Mouse (Mus musculus): ENCODE measurements around the gene Frmd8.

Frmd8 gene

DNA sequence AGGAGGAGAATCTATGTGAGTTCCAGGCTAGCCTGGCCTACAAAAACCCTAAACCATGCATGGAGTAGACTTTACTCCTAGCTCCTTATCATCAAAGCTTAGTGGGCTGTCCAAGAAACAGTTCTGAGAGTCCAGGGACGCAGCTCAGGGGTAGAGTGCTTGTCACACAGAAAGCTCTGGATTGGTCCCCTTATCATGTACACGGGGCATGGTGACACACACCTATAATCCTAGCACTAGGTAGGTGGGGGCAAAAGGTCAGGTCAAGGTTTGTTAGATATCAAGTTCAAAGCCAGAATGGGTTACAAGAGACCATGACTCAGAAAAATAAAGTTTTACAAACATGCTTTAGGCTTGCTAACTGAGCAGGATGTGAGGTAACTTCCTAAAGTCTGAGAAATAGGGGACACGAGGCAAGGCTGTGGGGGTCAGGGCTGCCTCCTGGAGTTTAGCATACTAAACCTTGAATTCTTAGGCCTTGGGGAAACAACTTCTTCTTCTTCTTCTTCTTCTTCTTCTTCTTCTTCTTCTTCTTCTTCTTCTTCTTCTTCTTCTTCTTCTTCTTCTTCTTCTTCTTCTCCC lies 12.3 kb upstream of the Frmd8 start:
- in situ Hi-C loops (cut with MboI; ENCODE audit: unreplicated experiment in 2 of 2) = loop anchor here (5.0 to 10.0 kb wide), 2 partner anchors 35 to 363 kb away; no protein-coding TSS in a partner anchor

DNA sequence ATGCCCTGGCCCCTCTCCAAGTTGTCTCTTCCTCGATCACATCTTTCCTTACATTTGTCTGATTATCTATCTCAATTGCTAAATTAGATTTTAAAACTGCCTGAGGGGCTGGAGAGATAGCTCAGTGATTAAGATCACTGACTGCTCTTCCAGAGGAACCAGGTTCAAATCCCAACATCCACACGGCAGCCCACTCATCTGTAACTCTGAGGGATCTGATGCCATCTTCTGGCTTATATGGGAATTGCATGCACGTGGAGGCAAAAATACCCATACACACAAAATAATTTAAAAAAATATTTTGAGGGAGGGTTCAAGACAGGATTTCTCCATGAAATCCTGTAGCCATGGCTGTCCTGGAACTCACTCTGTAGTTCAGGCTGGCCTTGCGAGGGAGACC lies 10.8 kb upstream of the Frmd8 start:
- in situ Hi-C loops (cut with MboI; ENCODE audit: unreplicated experiment in 2 of 2) = loop anchor here (5.0 to 10.0 kb wide), 2 partner anchors 34 to 361 kb away; no protein-coding TSS in a partner anchor

DNA sequence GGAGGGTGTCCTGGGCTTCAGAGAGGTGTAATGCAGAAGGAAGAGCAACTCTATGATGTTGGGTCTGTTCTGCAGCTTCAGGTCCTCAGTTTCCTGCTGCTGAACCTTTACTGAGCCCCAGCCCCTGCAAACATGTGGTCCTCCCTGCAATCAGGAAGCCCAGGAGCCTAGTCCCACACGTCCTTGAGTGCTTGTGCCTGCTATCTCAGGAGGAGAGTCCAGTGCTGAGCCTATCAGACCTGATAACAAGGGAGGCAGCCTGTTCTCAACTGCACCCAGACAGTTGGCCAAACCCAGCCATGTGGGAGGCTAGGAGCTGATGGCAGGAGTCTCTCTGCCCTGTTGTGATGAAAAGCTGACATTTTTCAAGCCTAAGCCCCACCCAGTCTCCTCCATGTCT lies 8.9 kb upstream of the Frmd8 start:
- in situ Hi-C loops (cut with MboI; ENCODE audit: unreplicated experiment in 2 of 2) = loop anchor here in 1 of 2 experiments (10.0 kb wide), 1 partner anchor 359 kb away; no protein-coding TSS in a partner anchor

DNA sequence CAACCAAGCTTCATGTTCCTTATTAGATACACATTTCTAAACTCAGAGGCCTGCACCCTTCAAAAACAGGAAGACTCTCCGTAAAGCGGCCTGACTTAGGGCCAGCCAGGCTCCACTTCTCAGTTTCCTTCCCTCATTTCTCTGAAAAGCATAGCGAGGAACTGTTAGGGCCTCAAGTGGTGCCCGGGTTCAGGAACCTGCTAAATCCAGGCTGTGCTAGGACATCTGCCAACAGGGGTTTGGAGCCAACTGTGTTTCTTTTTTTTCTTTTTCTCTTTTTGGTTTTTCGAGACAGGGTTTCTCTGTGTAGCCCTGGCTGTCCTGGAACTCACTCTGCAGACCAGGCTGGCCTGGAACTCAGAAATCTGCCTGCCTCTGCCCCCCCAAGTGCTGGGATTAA lies 7.0 kb upstream of the Frmd8 start:
- in situ Hi-C loops (cut with MboI; ENCODE audit: unreplicated experiment in 2 of 2) = loop anchor here in 1 of 2 experiments (10.0 kb wide), 1 partner anchor 357 kb away; no protein-coding TSS in a partner anchor

DNA sequence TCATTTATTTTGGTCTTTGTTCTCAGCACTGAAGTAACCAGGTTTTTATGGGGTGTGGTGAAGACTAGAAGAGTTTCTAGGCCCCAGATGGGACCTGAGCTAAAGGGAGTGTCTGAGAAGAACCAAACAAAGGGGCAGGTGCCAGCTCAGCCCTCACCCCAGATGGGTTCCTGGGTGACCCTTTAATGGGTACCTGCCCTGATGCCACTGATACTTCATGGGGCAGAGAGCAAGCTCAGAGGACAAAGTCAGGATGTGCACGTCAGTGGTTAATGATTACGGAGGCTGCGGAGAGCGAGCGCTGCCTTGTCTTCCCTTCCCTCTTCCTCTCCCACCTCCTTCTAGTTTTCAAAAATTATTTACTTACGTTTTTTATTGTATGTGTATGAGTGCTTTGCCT lies 6.1 kb upstream of the Frmd8 start:
- in situ Hi-C loops (cut with MboI; ENCODE audit: unreplicated experiment in 2 of 2) = loop anchor here in 1 of 2 experiments (10.0 kb wide), 1 partner anchor 356 kb away; no protein-coding TSS in a partner anchor

DNA sequence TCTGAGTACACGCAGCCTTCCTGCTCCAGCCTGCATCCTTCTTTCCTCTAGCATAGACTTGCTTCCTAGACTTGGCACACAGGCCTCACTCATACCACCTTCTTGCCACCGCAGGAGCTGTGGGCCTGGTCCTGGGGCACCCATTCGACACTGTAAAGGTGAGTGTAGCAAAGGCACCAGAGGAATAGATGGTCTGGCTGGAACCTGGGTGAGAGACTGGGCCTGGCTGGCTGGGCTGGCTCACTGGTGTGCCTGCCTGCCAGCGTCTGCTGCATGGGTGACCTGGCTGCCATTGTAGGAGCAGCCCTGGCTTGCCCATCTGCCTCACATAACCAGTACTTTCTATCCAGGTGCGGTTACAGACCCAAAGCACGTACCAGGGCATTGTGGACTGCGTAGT lies 4.7 kb upstream of the Frmd8 start:
- in situ Hi-C loops (cut with MboI; ENCODE audit: unreplicated experiment in 2 of 2) = loop anchor here (5.0 to 10.0 kb wide), 2 partner anchors 87 to 355 kb away; no protein-coding TSS in a partner anchor

DNA sequence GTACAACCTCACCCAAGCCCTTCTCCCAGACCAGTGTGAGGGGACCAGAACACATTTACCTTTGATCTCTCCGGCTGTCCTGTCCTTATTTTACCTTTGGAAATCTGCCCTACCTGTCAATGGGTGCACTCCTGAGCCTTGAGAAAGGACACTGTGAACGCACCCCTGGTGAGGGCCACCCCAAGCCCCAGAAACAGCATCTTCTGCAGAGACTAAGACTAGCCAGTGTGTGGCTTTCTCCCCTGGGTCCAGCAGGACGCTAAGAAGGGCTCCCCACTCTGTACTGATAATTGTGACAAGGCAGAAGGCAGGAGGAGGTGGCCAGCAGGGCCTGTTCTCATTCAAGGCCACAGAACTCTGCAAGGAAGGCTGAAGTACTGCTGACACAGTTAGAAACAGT lies 3.8 kb upstream of the Frmd8 start:
- in situ Hi-C loops (cut with MboI; ENCODE audit: unreplicated experiment in 2 of 2) = loop anchor here (5.0 to 10.0 kb wide), 2 partner anchors 87 to 354 kb away; no protein-coding TSS in a partner anchor

DNA sequence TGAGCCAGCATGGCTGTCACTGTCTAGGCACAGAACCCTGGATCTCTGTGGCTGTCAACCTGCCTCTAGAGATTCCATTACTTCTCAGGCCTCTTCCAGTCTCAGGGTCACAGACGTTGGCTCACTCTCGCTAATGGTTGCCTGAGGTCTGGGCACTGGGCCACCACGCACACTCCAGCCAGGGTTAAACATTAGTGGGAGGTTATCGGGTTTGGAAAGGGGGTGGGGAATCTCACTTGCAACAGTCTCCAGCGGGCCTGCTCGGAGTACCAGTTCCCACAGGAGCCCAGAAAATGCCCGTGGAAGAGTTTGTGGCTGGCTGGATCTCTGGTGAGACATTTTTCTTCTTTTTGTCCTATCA lies 3.3 kb upstream of the Frmd8 start:
- in situ Hi-C loops (cut with MboI; ENCODE audit: unreplicated experiment in 2 of 2) = loop anchor here (5.0 to 10.0 kb wide), 2 partner anchors 86 to 354 kb away; no protein-coding TSS in a partner anchor

DNA sequence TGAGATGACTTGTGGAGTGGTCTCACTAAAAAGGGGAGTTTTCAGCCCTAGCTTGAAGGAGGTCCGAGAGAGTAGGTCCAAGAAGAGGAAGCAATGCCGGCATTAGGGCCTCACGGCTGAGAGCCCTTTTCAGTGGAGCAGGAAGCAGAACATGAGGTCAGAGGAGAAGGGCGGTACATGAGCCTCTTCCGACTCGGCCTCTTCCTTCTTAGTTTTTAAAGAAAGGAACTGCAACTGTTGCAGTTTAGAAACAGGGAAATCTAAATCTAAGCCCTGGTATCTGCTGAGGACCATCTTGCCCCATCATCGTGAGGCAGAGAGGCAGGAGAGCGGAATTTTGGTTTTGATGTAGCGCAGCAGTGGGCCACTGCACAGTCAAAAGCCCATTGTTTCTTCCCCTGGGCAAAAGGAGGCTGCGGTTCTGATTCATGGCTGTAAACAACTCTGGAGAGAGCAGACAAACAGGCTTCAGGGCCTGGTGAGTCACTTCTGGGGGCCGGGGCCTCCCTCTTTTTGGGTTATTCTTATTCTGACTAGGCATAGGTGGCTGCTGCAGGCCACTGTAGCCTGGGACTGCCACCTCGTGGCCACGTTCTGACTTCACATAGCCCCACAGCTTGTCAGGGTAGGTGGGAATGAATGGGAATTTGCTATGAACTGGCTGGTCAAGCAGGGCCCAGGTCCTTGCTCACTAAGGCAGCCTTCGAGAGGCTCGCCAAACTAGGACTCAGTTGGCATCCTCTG lies 2.7 kb upstream of the Frmd8 start, which contains the start of gene Slc25a45:
Gene Slc25a45 (plus strand): TSS at position 191 of the 744 bp plus-strand sequence.
- in situ Hi-C loops (cut with MboI; ENCODE audit: unreplicated experiment in 2 of 2) = loop anchor here (5.0 to 10.0 kb wide), 2 partner anchors 85 to 353 kb away; no protein-coding TSS in a partner anchor

DNA sequence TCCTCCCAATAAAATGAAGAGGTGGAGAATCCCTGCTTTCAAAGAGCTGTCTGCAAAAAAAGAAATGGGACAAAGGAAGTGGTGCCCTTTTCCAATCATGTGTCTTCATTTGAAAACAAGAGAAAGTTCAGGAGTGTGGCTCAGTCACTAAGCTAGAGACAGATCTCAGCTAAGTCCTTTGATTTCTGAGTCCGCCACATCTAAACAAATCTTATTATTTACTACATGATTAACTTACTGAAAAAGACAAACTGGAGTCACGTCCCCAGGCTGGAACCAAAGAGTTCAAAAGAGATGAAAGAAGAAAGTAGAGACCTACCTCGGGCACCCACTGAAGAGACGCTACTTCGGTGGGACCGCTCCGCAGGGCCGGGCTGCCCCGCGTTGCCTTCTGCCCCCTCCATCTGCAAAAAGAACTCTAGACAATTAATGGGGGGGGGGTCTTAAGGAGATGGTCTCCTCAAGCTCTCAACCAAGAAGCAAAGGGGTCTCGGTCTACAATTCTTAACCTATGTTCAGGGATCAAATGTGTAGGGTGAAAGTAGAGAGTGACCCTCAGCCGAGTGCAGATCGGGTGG lies 594 bp downstream of the Frmd8 start:
- in situ Hi-C loops (cut with MboI; ENCODE audit: unreplicated experiment in 2 of 2) = loop anchor here in 1 of 2 experiments (10.0 kb wide), 1 partner anchor 350 kb away; no protein-coding TSS in a partner anchor

DNA sequence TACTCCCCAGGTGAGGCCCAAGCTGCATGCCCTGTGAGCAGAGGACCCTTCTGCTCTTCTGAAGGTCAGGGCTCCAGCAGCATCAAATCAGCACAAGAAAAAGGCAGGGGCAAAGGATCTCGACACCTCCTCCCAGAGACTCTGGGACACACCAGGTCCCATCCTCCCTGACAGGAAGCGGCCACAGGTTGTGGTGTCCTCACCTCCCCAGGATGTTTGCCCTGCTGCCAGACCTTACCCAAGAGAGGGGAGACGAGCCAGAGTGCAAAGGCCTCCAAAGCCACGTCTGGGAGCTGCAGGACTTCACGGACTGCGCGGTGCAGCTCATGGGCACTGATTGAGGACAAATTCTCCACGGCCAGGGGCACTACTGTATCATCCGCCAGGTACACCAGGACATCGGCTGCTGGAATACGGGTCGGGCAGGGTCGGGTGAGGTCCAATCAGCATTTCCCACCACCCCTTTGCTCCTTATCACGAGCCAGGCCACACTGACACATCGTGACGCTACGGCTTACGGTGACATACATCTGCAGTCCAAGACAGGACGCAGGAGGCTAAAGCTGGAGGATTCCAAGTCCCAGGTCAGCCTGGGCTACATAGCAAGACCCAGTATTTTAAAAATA lies 2.0 kb downstream of the Frmd8 start:
- in situ Hi-C loops (cut with MboI; ENCODE audit: unreplicated experiment in 2 of 2) = loop anchor here in 1 of 2 experiments (10.0 kb wide), 1 partner anchor 348 kb away; no protein-coding TSS in a partner anchor

DNA sequence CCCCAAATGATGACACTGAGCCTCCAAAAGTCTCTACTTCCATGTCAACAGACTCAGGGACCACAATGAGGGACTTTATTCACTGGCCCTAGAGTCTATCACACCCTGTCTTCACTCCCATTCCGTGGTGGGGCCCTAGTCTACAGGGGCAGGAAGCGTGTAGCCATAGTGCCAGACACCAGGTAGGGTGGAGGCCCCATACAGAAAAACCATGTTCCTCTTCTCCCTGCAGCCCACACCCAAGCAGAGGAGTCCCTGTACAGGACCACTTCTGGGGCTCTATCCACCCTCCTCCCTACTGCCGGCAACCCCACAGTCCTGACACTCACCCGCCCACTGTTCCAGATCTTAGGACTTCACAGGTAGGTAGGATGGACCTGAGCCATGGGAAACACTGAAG lies 2.5 kb downstream of the Frmd8 start:
- in situ Hi-C loops (cut with MboI; ENCODE audit: unreplicated experiment in 2 of 2) = loop anchor here in 1 of 2 experiments (10.0 kb wide), 1 partner anchor 348 kb away; no protein-coding TSS in a partner anchor

DNA sequence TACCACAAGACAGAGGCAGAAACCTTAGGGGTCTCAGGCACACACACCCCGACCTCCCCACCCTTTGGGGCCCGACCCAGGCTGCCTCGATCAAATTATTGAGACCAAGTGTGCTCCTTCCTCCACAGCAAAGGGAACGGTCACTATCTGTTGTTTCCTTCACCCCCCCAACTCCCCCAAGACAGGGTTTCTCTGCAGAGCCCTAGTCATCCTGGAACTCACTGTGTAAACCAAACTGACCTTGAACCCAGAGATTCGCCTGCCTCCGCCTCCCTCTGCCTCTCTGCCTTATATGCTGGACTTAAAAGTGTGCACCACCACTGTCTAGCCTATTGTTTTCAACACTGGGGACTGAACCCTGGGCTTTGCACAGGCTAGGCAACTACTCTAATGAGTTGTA lies 3.4 kb downstream of the Frmd8 start:
- in situ Hi-C loops (cut with MboI; ENCODE audit: unreplicated experiment in 2 of 2) = loop anchor here in 1 of 2 experiments (10.0 kb wide), 1 partner anchor 347 kb away; no protein-coding TSS in a partner anchor

DNA sequence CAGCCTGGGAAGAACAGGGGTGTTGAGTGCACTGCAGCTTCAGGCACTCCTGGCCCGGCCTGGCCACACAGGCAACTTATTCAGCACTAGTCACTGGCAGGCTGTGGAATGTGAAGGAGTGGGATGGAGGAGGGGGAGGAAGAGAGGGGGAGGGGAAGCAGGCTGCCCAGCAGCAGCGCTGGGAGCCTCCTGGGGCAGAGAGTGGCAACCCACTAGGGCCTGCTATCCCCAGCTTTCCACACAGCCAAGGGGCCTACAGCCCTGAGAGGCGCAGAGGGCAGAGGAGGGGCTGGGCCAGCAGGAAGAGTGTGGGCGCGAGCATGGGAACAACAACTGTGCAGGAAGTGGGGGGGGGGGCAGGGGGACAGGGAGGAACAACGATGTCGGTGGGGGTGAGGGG lies 3.8 kb downstream of the Frmd8 start:
- in situ Hi-C loops (cut with MboI; ENCODE audit: unreplicated experiment in 2 of 2) = loop anchor here in 1 of 2 experiments (10.0 kb wide), 1 partner anchor 346 kb away; no protein-coding TSS in a partner anchor

DNA sequence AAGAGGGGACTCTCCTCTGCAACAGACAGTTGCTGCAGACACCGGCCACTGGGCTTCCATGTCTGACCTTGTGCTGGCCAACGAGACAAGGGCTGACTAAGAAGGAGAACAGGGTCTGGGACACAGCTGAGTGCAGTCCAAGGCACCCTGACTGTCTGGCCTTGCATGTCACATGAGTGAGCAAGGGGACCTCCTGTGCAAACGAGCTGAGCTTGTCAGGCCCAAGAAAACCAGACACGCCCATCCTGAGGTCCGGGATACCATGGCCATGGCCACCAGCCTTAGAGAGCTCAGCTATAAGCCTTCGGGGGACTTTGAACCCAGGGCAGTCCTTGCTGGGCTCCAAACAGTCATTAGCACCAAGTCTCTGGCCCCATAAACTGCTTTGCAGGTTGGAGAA lies 7.0 kb downstream of the Frmd8 start:
- in situ Hi-C loops (cut with MboI; ENCODE audit: unreplicated experiment in 2 of 2) = no loop called here

DNA sequence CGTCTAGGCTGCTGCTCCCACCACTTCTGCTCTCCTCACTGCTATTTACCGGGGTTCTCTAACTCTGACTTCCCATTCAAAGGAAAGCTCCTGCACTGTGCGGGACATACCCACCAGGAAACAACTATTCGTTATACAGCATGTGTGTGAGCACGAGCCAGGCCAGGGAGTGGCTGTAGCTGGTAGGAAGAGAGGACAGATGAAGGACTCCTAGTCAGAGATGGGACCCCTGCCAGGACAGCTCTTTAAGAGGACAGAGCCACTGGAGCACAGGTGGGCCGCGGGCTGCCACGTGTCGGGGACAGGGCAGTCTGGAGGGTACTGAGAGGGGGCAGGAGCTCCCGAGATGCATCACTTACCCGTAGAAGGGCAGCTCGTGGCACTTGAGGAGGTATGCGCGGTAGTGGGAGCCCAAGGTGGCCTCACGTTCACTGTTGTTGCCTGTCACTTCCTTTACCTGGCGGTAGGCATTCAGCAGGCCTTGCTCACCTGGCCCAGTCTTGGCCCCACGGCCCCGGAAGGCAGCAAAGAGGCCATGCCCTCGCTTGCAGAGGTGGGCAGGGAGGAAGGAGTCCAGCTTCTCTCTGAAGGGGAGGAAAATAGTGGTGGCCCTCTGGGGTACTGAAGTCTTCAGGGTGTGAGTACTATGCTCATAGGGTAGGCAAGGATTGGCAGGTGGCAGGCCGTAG lies 10.2 kb downstream of the Frmd8 start:
- in situ Hi-C loops (cut with MboI; ENCODE audit: unreplicated experiment in 2 of 2) = no loop called here

DNA sequence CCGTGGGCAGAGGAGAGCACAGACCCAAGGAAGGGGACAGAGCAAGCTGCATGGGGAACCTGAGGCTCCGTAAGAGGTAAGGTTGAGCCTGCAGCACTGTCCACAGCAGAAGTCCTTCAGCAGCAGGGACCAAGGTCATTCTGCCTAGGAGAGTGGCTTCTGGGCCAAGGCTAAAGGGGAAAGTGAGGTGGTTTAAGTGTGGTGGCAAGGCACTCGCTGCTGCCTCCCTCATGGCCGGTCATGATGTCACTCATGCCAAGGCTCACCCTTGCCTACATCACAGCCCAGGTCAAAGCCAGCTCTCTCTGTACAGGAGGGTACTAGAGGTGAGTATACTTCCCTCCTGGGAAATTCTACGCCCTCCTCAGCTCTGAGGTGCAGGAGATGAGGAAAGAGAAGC lies 11.3 kb downstream of the Frmd8 start:
- in situ Hi-C loops (cut with MboI; ENCODE audit: unreplicated experiment in 2 of 2) = no loop called here

DNA sequence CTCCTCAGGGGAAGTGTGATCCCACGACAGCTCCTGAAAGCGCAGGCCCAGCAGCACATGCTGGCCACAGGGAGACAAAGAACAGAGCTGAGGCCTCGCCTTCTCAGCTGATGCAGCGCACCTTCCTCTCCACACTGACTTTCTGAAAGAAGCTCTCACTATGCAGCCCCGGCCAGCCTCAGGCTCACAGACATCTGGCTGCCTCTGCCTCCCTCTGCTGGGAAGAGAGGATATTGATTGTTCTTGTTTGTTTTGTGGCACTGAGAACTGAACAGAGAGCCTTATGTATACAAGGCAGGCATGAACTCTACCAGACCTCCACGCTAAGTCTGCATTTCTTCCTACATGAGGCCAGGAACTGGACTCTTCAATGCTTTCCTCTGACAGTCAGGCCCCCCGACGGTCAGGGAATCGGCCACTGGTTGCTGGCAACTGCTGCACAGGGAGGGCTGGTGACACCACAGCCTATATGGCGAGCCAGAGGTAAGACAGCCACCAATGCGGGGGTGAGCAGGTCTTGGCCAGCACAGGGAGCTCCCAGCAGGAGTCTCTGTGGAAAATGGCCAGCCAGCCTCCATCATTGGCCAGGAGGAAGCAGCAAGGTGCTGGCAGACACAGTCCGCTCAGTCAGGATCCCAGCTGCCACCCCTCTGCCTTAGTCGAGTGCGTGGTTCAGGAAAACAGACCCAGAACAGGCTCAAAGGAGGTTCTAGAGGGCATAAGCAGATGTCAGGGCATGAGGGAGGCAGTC lies 12.6 kb downstream of the Frmd8 start:
- in situ Hi-C loops (cut with MboI; ENCODE audit: unreplicated experiment in 2 of 2) = no loop called here

DNA sequence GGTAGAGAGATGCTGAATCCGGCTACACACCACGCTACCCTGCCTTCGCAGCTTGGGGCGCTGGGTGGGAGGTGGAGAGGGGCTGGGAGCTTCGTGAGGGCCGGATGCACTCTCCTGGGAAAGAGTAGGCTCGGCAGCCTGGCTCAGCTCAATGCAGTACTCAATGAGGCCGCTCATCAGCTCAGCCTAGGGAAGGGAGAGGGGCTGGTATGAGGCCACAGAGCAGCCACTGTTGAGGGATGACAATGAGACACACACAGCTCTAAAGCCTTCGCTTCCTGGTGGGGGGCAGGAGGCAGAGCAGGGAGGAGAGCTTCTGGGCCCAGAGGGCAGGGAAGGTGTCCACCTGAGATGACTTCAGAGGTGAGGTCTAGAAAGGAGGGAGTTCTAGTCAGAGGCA lies 18.5 kb downstream of the Frmd8 start:
- in situ Hi-C loops (cut with MboI; ENCODE audit: unreplicated experiment in 2 of 2) = no loop called here
